Mouse (Mus musculus): ENCODE data around the gene Irx4. TPM values are rescaled to one million over a fixed set of nuclear protein-coding genes. Genes with fewer than 3 reads are reported as not detected.

Irx4 gene
- total RNA-seq (2022) = not detected

DNA sequence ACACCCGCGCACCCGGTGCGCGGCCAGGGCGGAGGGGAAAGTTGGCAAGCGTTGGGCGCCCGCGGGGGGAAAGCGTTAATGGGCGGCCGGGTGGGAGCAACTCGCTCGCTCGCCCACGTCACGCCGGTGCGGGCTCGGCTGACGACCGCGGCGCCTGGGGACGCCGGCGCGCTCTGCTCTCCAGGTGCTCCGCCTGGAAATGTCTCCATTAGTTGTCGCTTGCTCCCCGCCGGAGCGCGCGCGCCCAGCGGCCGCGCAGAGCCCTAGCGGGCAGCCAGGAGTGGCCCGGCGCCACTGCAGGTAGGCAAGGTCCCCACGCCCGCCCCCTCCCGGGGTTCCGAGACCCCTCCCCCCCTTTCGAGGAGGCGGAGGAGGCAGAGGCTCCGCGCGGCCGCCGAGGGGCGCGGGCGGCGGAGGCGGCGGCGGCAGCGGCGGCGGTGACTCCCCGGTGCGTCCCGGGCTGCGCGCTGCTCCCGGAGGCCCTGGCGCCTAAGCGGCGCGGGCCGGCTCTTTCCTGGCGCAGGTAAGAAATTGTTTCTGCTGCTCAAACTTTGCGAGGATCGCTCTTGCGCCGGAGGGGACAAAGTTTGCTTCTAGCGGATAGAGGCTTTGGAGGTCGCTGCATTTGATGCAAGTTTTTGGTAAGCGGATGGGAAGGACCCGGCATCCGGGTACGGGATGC, at the start of gene Irx4:
Gene Irx4 (plus strand): TSS at position 126 of the 682 bp plus-strand sequence.
- DNase-seq (ENCODE audit: low spot score in 2 of 2) = no peak

DNA sequence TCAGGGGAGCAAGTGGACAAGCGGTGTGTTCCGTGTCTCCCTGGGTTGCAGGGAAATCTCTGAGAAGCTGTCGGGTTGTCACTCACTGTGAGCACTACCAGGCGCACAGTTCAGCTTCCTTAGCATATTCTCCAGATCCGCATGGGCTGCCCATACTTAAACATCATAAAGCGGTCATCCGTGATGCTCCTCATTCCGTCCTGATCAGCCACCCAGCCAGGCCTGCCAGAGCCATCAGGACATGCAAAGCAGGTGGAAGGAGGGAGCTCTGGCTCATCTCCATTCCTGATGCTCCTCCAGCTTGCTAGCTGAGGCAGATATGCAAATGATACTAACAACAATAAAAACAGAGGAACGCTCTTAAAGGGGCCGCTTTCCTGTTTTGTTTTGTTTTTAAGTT, 46.0 kb upstream of the Irx4 start:
- DNase-seq (ENCODE audit: low spot score in 2 of 2) = no peak

- DNase-seq (ENCODE audit: low spot score in 2 of 2) = no peak
These were observed 23.8 kb upstream of the Irx4 start for GRCm38 (mm10) chr13:73236461-73236860.

- no peak for DNase-seq (ENCODE audit: low spot score in 2 of 2)
These were observed 21.0 kb upstream of the Irx4 start for GRCm38 (mm10) chr13:73239191-73239746.

- no peak for DNase-seq (ENCODE audit: low spot score in 2 of 2)
These were observed 17.7 kb upstream of the Irx4 start for GRCm38 (mm10) chr13:73242556-73242955.

DNA sequence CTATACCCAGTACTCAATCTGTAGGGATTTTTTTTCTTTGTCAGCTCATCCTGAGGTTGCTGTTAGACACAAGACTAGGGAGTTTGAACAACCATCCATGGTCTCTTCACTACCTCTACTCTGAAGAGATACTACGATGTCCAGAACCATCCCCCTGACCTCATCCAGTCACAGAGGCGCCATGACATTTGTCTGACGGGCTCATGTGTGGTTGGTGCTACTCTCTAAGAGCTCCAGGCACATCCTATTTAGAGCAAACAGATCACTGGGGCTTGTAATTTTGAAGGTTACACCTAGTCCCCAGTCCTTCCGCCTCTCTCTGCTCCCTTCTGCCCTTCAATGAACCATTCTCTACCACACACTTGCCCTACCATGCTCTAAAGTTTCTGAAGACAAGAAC, 13.3 kb upstream of the Irx4 start:
- no peak for DNase-seq (ENCODE audit: low spot score in 2 of 2)

DNA sequence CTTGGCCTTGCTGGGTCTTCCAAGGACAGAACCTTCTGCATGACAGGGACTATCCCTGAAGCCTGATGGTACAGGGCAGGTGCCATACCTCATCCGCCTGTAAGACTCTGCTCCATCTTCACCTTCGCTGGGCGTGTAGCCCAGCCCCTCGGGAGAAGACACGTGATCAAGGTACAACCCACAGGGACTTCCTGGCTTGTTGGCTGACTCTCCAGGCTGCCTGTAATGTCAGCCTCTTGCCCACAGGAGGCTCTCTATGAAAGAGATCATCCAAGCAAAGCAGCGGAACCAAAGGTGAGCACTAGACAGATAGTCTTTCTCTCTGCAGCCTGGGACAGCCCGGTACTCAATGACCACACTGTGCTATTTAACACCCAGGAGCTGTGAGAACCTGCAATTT, 9.1 kb upstream of the Irx4 start:
- DNase-seq (ENCODE audit: low spot score in 2 of 2) = no peak

DNA sequence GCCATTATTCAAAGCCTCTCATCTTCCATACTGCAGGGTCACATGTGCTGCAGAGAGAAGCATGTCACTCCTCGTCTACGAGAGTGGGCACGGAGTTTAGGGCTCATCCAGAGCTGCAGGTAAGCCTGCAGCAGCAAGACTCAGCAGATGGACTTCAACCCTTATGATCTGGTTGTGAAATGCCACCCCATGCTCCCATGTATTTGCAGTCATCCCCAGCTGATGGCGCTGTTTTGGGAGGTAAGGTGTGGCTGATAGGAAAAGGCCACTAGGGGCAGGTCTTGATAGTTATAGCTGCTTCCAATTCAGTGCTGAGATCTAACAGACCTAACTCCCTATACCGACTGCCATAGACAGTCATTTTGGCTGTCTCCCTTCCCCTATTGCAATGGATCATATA, 8.3 kb upstream of the Irx4 start:
- DNase-seq (ENCODE audit: low spot score in 2 of 2) = no peak

DNA sequence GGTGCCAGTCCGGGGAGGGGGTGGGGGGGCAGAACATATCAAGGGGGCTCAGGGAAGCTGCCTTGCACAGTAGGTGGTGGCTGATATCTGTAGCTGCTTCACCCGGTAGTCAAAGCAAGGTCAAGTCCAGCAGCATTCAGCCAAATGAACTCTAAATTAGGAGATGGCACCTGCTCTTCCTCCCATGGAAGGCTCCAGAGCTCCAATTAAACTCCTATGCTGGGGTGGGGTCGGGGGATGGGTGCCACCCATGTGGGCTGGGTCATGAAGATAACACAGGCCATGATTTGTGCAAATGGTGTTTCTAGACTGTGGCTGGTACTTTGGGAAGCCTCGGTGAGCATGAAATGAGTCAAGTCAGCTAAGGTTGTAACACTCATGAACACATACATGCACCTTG, 1.9 kb upstream of the Irx4 start:
- no peak for DNase-seq (ENCODE audit: low spot score in 2 of 2)

GRCm38 (mm10) chr13:73259577-73260353, 514 bp upstream of the Irx4 start:
- DNase-seq (ENCODE audit: low spot score in 2 of 2) = no peak

- DNase-seq (ENCODE audit: low spot score in 2 of 2) = no peak
These were observed 904 bp downstream of the Irx4 start for GRCm38 (mm10) chr13:73261036-73261730.

DNA sequence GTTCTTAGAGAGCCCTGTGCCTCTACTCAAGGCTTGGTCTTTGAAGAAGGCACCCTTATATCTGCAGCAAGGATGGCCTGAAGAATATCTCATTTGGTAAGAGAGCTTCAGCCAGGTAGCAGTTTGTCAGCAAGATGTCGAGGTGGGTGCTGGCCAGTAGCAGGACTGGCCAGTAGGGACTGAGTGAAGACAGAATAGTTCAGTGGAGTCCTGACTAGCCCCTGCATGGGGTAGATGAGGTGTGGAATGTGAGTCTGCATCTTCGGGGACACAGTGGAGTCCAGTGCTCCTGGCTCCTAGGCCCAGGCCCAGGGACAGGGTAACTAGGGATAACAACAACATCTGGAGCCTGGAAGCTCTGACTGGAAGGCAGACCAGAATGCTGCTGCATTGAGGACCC, 1.6 kb downstream of the Irx4 start:
- no peak for DNase-seq (ENCODE audit: low spot score in 2 of 2)

DNA sequence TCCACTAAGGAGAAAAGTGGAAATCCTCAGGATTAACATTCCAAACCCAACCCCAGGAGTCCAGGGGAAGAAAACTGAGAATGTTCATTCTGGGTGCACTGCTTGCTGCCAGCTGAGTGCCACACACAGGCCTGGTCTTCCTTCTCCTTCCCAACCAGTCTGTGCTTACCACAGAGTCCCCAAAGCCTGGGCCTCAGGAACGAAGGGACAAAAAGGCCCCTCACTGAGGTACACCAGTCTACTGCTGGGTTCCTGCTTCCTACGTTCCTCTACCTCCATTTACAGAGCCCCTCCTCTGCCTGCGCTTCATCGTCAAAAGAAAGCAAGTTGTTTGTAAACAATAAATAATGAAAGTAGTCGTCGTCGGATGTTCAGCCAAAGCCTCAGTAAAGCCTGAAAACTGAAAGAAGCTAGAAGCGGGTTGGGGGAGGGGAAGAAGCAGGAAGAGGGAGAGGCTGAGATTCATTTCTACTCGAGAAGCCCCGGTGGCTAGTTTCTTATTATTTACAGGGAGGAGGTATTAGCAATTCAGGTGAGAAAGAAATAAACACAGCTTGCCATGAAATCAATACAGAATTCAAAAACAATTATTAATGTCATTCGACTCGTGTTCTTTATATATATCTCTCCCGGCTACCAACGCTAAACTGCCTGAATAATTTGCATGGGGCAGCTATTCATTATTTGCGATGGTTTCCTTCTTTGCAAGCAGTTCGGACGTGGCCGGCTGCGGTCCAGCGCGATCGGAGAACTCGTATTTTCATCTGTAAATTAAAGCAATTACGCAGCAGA, 2.3 kb downstream of the Irx4 start:
- DNase-seq (ENCODE audit: low spot score in 2 of 2) = no peak

GRCm38 (mm10) chr13:73263128-73263971, 3.1 kb downstream of the Irx4 start:
- DNase-seq (ENCODE audit: low spot score in 2 of 2) = no peak

DNA sequence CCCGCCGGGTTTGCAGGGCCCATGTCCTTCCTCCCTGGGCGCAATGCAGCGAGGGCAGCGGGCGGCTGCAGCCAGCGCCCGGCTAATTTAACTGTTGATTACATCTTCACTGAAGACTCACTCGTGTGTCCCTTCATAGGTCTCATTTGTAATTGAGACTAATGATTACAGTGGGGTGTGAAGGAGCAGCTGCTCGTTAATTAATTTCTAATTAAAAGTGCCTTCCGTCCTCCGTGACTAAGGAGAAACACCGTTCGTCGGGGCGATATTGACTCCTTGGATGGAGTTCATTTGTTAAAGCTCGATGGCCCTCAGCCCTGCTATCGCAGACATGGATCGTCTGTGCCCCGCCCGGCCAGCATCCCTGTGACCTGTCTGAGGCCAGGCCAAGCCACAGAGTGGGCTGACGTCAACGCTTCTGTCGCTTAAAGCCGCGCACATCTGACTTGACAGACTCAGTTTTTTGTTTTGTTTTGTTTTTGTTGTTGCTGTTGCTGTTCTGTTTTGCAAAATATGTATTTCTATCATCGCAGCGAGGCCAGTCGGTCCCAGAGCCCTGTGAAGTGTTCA, 4.0 kb downstream of the Irx4 start:
- DNase-seq (ENCODE audit: low spot score in 2 of 2) = no peak

DNA sequence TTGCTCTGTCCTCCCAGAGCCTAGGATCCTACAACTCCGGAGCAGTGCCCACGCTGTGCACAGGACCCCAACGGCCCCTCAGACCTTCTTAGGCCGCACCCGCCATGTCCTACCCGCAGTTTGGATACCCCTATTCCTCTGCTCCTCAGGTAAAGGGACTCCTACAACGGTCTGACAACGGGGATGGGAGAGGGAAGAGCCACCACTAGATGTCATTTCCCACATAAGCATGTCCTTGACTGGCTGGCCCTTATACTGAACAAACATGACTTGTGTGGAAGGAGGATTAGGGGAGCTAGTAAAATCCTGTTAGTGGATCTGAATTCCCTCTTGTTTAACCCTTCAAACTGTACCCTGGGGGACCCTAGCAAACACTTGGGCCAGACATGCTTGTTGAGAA, 4.6 kb downstream of the Irx4 start:
- DNase-seq (ENCODE audit: low spot score in 2 of 2) = no peak

GRCm38 (mm10) chr13:73265442-73265841, 5.2 kb downstream of the Irx4 start:
- no peak for DNase-seq (ENCODE audit: low spot score in 2 of 2)

- DNase-seq (ENCODE audit: low spot score in 2 of 2) = no peak
These were observed 7.3 kb downstream of the Irx4 start for GRCm38 (mm10) chr13:73267551-73267950.

- no peak for DNase-seq (ENCODE audit: low spot score in 2 of 2)
These were observed 8.4 kb downstream of the Irx4 start for GRCm38 (mm10) chr13:73268702-73269101.

- no peak for DNase-seq (ENCODE audit: low spot score in 2 of 2)
These were observed 9.0 kb downstream of the Irx4 start for GRCm38 (mm10) chr13:73269251-73269650.
